Mouse (Mus musculus) left cerebral cortex, adult 9 months (tissue): ENCODE measurements around the gene Tex13a.

Experiments
- DNase-seq, 2 experiments: peaks; one replicate each; pipeline ENCODE4 v3.0.0; 2022; ENCODE audit warnings: low spot score in 2 of 2

Tex13a gene

GRCm38 (mm10) chrX:138209480-138209879, at the start of gene Tex13a:
Tex13a (minus strand) TSS chrX:138209580.
- DNase-seq: no peak

- DNase-seq: no peak
These were observed 25.2 kb upstream of the Tex13a start for GRCm38 (mm10) chrX:138234626-138235025.

GRCm38 (mm10) chrX:138170146-138170545, 39.2 kb downstream of the Tex13a start:
- DNase-seq: peak in 1 of 2 experiments; percentile 9
